Mouse (Mus musculus): ENCODE data around the gene Fbln7.

Fbln7 gene

GRCm38 (mm10) chr2:128862636-128863035, at the start of gene Fbln7:
Gene Fbln7 (plus strand): TSS chr2:128862981.
- DNase-seq (ENCODE audit: low read depth in 2 of 2, low spot score in 2 of 2), result no peak

- no peak for DNase-seq (ENCODE audit: low read depth in 2 of 2, low spot score in 2 of 2)
These were observed 46.5 kb upstream of the Fbln7 start for GRCm38 (mm10) chr2:128816311-128816710.

- DNase-seq (ENCODE audit: low read depth in 2 of 2, low spot score in 2 of 2), result no peak
These were observed 45.9 kb upstream of the Fbln7 start for GRCm38 (mm10) chr2:128816916-128817315.

- no peak for DNase-seq (ENCODE audit: low read depth in 2 of 2, low spot score in 2 of 2)
These were observed 45.4 kb upstream of the Fbln7 start for GRCm38 (mm10) chr2:128817387-128817785.

- DNase-seq (ENCODE audit: low read depth in 2 of 2, low spot score in 2 of 2), result peak; percentile 95 to 97
These were observed 44.7 kb upstream of the Fbln7 start, which contains the start of gene Tmem87b for GRCm38 (mm10) chr2:128817786-128818681. Gene Tmem87b (plus strand): TSS chr2:128818118.

- no peak for DNase-seq (ENCODE audit: low read depth in 2 of 2, low spot score in 2 of 2)
These were observed 43.7 kb upstream of the Fbln7 start for GRCm38 (mm10) chr2:128818956-128819643.

- no peak for DNase-seq (ENCODE audit: low read depth in 2 of 2, low spot score in 2 of 2)
These were observed 42.1 kb upstream of the Fbln7 start for GRCm38 (mm10) chr2:128820631-128821030.

GRCm38 (mm10) chr2:128823893-128824292, 38.9 kb upstream of the Fbln7 start:
- no peak for DNase-seq (ENCODE audit: low read depth in 2 of 2, low spot score in 2 of 2)

- DNase-seq (ENCODE audit: low read depth in 2 of 2, low spot score in 2 of 2), result no peak
These were observed 35.0 kb upstream of the Fbln7 start for GRCm38 (mm10) chr2:128827787-128828186.

GRCm38 (mm10) chr2:128832611-128833010, 30.2 kb upstream of the Fbln7 start:
- no peak for DNase-seq (ENCODE audit: low read depth in 2 of 2, low spot score in 2 of 2)

GRCm38 (mm10) chr2:128833035-128833434, 29.7 kb upstream of the Fbln7 start:
- DNase-seq (ENCODE audit: low read depth in 2 of 2, low spot score in 2 of 2), result no peak

- DNase-seq (ENCODE audit: low read depth in 2 of 2, low spot score in 2 of 2), result no peak
These were observed 29.3 kb upstream of the Fbln7 start for GRCm38 (mm10) chr2:128833435-128833834.

- no peak for DNase-seq (ENCODE audit: low read depth in 2 of 2, low spot score in 2 of 2)
These were observed 25.2 kb upstream of the Fbln7 start for GRCm38 (mm10) chr2:128837531-128837930.

GRCm38 (mm10) chr2:128838611-128839010, 24.2 kb upstream of the Fbln7 start:
- DNase-seq (ENCODE audit: low read depth in 2 of 2, low spot score in 2 of 2), result no peak

- DNase-seq (ENCODE audit: low read depth in 2 of 2, low spot score in 2 of 2), result no peak
These were observed 23.3 kb upstream of the Fbln7 start for GRCm38 (mm10) chr2:128839501-128839900.

GRCm38 (mm10) chr2:128842437-128842836, 20.3 kb upstream of the Fbln7 start:
- no peak for DNase-seq (ENCODE audit: low read depth in 2 of 2, low spot score in 2 of 2)

GRCm38 (mm10) chr2:128850036-128850435, 12.7 kb upstream of the Fbln7 start:
- no peak for DNase-seq (ENCODE audit: low read depth in 2 of 2, low spot score in 2 of 2)

- DNase-seq (ENCODE audit: low read depth in 2 of 2, low spot score in 2 of 2), result no peak
These were observed 6.1 kb upstream of the Fbln7 start for GRCm38 (mm10) chr2:128856673-128857072.

GRCm38 (mm10) chr2:128858962-128859361, 3.8 kb upstream of the Fbln7 start:
- DNase-seq (ENCODE audit: low read depth in 2 of 2, low spot score in 2 of 2), result no peak

GRCm38 (mm10) chr2:128859861-128860260, 2.9 kb upstream of the Fbln7 start:
- DNase-seq (ENCODE audit: low read depth in 2 of 2, low spot score in 2 of 2), result no peak

- DNase-seq (ENCODE audit: low read depth in 2 of 2, low spot score in 2 of 2), result no peak
These were observed 1.1 kb downstream of the Fbln7 start for GRCm38 (mm10) chr2:128863777-128864331.

- no peak for DNase-seq (ENCODE audit: low read depth in 2 of 2, low spot score in 2 of 2)
These were observed 2.3 kb downstream of the Fbln7 start for GRCm38 (mm10) chr2:128865061-128865460.
